Mouse (Mus musculus) thymus, adult 2 months (tissue): ENCODE results near the gene Wdr74. TPM values are rescaled to one million over a fixed set of nuclear protein-coding genes. Genes with fewer than 3 reads are reported as not detected.
A peak's percentile ranks its signal among the peaks of the same experiment; 100 is the strongest.
"Not testable (repeated sequence)": the region's sequence is repeated elsewhere in the genome, so short reads cannot be mapped to it uniquely, and the experiment has no call there.

Experiments used
- DNase-seq: peaks from one replicate; pipeline ENCODE4 v3.0.0; 2021
- H3K27ac ChIP-seq: fragments of 200-500 bp; 2 replicates; pipeline ENCODE4 v1.5.1; 2012; ENCODE audit warnings: low read length, control low read depth; ENCODE audit not compliant: control insufficient read depth, insufficient read depth
- H3K27me3 ChIP-seq: fragments of 200-500 bp; 2 replicates; pipeline ENCODE4 v1.6.1; 2012; ENCODE audit warnings: mild to moderate bottlenecking, low read length, moderate library complexity, mixed read lengths; ENCODE audit not compliant: control insufficient read depth, insufficient read depth
- H3K36me3 ChIP-seq: fragments of 200-500 bp; 2 replicates; pipeline ENCODE4 v1.6.1; 2012; ENCODE audit warnings: mild to moderate bottlenecking, low read length, moderate library complexity; ENCODE audit not compliant: control insufficient read depth, insufficient read depth
- H3K4me1 ChIP-seq: fragments of 200-500 bp; replicated peaks from 2 replicates; pipeline ENCODE4 v1.6.1; 2012; ENCODE audit warnings: low read length; ENCODE audit not compliant: control insufficient read depth, insufficient read depth
- H3K4me3 ChIP-seq: fragments of 200-500 bp; 2 replicates; pipeline ENCODE4 v1.5.1; 2012; ENCODE audit warnings: mild to moderate bottlenecking, low read length, control low read depth, moderate library complexity; ENCODE audit not compliant: control insufficient read depth, insufficient read depth
- CTCF ChIP-seq: fragments of 200-500 bp; IDR thresholded peaks from 2 replicates; pipeline ENCODE4 v1.5.1; 2012; ENCODE audit warnings: mild to moderate bottlenecking, control low read depth, low read length, moderate library complexity, borderline replicate concordance; ENCODE audit not compliant: control insufficient read depth, poor library complexity, insufficient read depth; ENCODE audit errors: extremely low read depth
- POLR2A ChIP-seq: fragments of 200-500 bp; IDR thresholded peaks from 2 replicates; pipeline ENCODE4 v1.6.1; 2012; ENCODE audit warnings: mild to moderate bottlenecking, low read length, control low read depth, moderate library complexity; ENCODE audit not compliant: control insufficient read depth, poor library complexity, insufficient read depth; ENCODE audit errors: extremely low read depth
- WGBS: fragments of 180-500 bp; shearing (Covaris S2); methylation state at CpG from one replicate; pipeline ENCODE4 v1.1.7; 2018; 5-methylcytosine and 5-hydroxymethylcytosine counted together
- polyA plus RNA-seq: library from polyadenylated mRNA; depleted of rRNA; stranded (reverse); fragments of >200 nt; gene quantifications from 2 replicates; pipeline ENCODE4 v1.2.3, GENCODE M21; 2012

Wdr74 gene
- polyA plus RNA-seq, 1 experiment = 54.7 TPM

DNA sequence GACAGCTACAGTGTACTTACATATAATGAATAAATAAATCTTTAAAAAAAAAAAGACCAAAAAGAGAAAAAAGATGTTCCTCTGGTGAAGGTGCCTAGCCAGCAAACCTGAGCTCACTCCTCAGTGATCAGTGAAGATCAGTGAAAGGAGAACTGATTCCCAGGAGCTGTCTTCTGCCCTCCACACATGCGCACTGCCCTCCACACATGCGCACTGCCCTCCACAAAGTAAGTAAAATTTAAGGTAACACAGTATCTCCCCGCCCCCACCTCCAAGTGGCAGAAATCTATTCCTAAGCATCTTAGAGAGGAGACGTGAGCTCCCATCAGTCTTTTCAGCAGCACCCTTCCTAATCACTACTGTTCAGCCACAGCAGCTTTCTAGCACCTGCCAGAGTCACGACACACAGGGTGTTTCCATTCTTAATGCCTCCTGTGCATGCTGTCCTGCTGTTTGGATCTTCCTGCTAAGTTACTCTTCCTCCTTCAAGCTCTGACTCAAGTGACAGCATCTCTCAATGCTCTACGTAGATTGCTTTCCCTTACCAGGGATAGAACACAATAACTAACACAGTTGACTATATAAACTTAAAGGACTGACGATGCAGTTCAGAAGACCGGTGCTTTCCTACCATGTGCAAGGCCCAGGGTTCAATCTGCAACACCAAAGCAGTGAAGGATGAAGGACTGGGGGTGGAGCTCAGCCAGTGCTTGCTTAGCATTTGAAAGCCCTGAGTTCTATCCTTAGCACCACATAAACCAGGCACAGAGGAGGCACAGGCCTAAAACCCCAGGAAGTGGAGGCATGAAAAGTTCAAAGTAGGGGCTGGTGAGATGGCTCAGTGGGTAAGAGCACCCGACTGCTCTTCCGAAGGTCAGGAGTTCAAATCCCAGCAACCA lies 19.5 kb upstream of the Wdr74 start:
- H3K36me3 ChIP-seq = no peaks in the 10 kb centered on the region
- H3K27ac ChIP-seq = no peak overlapping the region
- TF ChIP-seq CTCF (no peak), POLR2A (no peak)
- H3K27me3 ChIP-seq = no peaks in the 10 kb centered on the region
- peaks cover 11% of the 10 kb centered on the region for H3K4me1 ChIP-seq
- no peak overlapping the region for H3K4me3 ChIP-seq
- DNase-seq = no peak
- whole genome bisulfite sequencing = 94% methylated on average over 10 of the region's 10 CpGs

DNA sequence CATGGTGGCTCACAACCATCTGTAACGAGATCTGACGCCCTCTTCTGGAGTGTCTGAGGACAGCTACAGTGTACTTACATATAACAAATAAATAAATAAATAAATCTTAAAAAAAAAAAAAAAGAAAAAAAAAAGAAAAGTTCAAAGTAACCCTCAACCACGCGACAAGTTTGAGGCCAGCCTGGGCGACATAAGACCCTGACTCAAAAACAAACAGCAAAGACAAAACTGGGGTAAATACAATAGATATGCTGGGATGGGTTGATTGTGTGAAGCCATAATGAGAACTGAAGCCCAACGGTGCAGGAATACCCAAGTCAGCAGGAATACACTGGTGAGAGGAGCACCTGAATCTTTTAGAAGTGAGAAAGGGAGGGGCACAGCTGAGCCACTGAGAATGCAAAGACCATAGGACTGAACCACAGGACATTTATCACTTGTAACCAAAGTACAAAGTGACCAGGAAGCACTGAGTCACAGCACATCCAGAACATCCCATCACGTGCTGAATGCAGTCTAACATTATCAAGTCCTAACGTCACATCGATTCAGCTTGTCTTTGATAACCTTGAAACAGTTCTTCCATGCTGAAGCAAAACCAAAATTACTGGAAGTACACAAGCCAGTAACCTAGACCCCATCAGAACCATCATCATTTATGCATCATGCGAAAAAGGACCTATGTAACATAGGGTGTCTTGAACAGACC lies 18.7 kb upstream of the Wdr74 start:
- TF ChIP-seq CTCF (no peak), POLR2A (no peak)
- 88% methylated on average over 9 of the region's 10 CpGs for WGBS
- no peak overlapping the region for H3K4me3 ChIP-seq
- peaks cover 8% of the 10 kb centered on the region for H3K4me1 ChIP-seq
- H3K27ac ChIP-seq = no peak overlapping the region
- H3K27me3 ChIP-seq = no peaks in the 10 kb centered on the region
- DNase-seq = no peak
- H3K36me3 ChIP-seq = no peaks in the 10 kb centered on the region

DNA sequence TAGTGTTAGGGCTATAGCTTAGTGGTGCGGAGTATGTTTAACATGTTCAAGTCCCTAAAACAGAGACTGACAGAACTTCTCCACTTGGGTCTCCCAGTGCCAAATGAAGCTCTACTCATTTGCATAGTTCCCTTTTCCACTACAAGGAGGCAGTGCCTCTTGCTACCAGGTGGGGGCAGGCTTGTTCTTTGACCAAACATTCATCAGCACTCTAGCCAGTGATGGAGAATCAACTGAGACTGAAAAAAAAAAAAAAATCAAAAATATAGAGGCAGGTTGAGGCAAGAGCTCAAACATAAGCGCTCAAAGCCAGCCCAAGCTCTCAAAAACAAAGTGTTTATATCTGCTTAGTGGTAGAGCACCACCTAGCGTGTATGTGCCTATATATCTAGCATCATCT lies 17.3 kb upstream of the Wdr74 start:
- Histone ChIP-seq H3K4me3 (no peak overlapping the region), H3K27me3 (no peaks in the 10 kb centered on the region), H3K27ac (no peak overlapping the region), H3K36me3 (no peaks in the 10 kb centered on the region), H3K4me1 (peaks cover 6% of the 10 kb centered on the region)
- TF ChIP-seq CTCF (no peak), POLR2A (no peak)
- peak; percentile 78 for DNase-seq
- WGBS = 44% methylated on average over 3 of the region's 3 CpGs

DNA sequence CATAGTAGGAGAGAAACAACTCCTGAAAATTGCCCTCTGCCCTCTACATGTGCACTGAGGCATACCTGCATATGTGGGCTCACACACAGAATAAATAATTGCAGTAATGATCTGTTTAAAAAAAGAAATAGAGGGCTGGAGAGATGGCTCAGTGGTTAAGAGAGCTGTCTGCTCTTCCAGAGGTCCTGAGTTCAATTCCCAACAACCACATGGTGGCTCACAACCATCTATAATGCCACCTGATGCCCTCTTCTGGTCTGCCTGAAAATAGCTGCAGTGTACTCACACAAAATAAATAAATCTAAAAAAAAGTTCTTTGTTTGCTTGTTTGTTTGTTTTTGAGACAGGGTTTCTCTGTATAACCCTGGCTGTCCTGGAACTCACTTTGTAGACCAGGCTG lies 16.6 kb upstream of the Wdr74 start:
- not testable (repeated sequence) for H3K36me3 ChIP-seq, H3K4me1 ChIP-seq, H3K4me3 ChIP-seq, DNase-seq, H3K27me3 ChIP-seq, H3K27ac ChIP-seq

DNA sequence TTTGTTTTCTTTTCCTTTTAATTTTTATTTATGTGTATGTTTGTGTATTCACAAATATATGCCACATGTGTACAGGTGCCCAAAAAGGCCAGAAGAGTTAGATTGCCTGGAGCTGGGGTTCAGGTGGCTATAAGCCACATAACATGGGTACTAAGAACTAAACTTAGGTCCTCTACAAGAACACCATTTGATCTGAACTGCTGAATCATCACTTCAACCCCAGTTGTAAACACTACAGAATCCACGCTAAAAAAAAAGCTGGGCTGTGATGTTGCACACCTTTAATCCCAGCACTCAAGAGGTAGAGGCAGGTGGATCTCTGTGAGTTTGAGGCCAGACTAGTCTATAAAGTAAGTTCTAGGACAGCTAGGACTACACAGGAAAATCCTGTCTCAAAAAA lies 14.2 kb upstream of the Wdr74 start:
- peaks cover 3% of the 10 kb centered on the region; the same call in 1 of the 2 replicates for H3K4me1 ChIP-seq
- 56% methylated on average over 1 of the region's 1 CpGs for WGBS
- H3K27me3 ChIP-seq = no peaks in the 10 kb centered on the region
- TF ChIP-seq POLR2A (no peak), CTCF (no peak)
- H3K36me3 ChIP-seq = peaks cover 21% of the 10 kb centered on the region
- H3K27ac ChIP-seq = no peak overlapping the region
- DNase-seq = no peak
- no peak overlapping the region for H3K4me3 ChIP-seq

DNA sequence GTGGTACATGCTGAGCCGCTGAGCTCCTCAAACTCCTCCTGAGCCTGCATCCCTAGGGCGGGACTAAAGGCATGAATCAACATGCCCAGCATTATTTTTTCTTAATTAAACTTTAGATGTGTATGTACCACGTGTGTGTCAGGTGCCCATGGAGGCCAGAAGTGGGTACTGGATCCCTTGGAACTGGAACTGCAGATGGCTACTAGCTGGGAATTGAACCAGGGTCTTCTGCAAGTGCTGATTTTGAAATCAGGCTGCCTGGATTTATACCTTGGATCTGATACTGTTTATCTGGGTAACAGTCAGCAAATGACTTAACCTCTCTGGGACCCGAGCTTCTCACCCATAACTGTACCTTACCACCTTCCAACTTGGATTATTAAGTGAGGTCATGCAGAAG lies 13.6 kb upstream of the Wdr74 start:
- H3K27ac ChIP-seq = no peak overlapping the region
- H3K36me3 ChIP-seq = peaks cover 24% of the 10 kb centered on the region
- no peaks in the 10 kb centered on the region for H3K27me3 ChIP-seq
- 61% methylated on average over 4 of the region's 4 CpGs for WGBS
- H3K4me3 ChIP-seq = no peak overlapping the region
- TF ChIP-seq CTCF (no peak), POLR2A (no peak)
- peaks cover 3% of the 10 kb centered on the region; the same call in 1 of the 2 replicates for H3K4me1 ChIP-seq
- DNase-seq = no peak

DNA sequence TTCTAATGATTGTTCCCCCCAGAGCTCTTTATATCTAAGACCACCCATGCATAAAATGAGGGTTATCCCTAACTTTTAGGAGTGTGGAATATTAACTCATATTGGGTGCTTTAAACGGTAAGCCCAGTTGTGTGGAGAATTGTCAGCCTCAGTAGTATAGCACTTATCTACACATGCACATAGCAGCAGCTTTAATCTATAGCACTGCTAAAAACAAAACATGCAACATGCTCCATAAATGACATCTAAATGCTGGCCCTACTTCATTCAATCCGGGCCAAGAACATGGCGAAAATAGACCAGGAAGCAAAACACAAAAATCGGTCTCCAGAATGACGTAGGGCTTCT lies 13.1 kb upstream of the Wdr74 start:
- H3K4me3 ChIP-seq = peak overlapping the region; percentile 73
- no peak for DNase-seq
- H3K36me3 ChIP-seq = peaks cover 24% of the 10 kb centered on the region
- peak overlapping the region; percentile 75 for H3K27ac ChIP-seq
- 0% methylated on average over 5 of the region's 5 CpGs for WGBS
- TF ChIP-seq CTCF = no peak
- no peak for TF ChIP-seq POLR2A
- H3K4me1 ChIP-seq = peaks cover 3% of the 10 kb centered on the region; the same call in 1 of the 2 replicates
- H3K27me3 ChIP-seq = no peaks in the 10 kb centered on the region
